Mouse (Mus musculus) limb, embryonic 11.5 days (tissue): Measurements from ENCODE around the gene Mecp2. TPM values are rescaled to one million over a fixed set of nuclear protein-coding genes. Genes with fewer than 3 reads are reported as not detected.
"Not testable (repeated sequence)": the region's sequence is repeated elsewhere in the genome, so short reads cannot be mapped to it uniquely, and the experiment has no call there.

Experiments used
- ATAC-seq: fragments of 200-750 bp; cut with Nextera tagmentation; 2 replicates; pipeline ENCODE4 v1.8.0; 2017; ENCODE audit warnings: low read depth; ENCODE audit not compliant: insufficient number of reproducible peaks, low FRiP score, low TSS enrichment
- DNase-seq: peaks from one replicate; pipeline ENCODE4 v3.0.0-alpha.2; 2015; ENCODE audit warnings: low spot score
- H3K27ac ChIP-seq: fragments of 300-500 bp; sonication (generic); replicated peaks from 2 replicates; pipeline ENCODE4 v1.5.1; 2014; ENCODE audit warnings: low read depth, mild to moderate bottlenecking, low read length
- H3K27me3 ChIP-seq: fragments of 300-500 bp; sonication (generic); 2 replicates; pipeline ENCODE4 v1.6.1; 2014; ENCODE audit warnings: mild to moderate bottlenecking, low read length, mixed read lengths; ENCODE audit not compliant: control insufficient read depth, insufficient read depth
- H3K36me3 ChIP-seq: fragments of 300-500 bp; sonication (generic); 2 replicates; pipeline ENCODE4 v1.6.1; 2014; ENCODE audit warnings: mild to moderate bottlenecking, low read length, moderate library complexity, mixed read lengths; ENCODE audit not compliant: control insufficient read depth, insufficient read depth
- H3K4me1 ChIP-seq: fragments of 300-500 bp; sonication (generic); 2 replicates; pipeline ENCODE4 v1.6.1; 2014; ENCODE audit warnings: low read length, mixed read lengths; ENCODE audit not compliant: control insufficient read depth, insufficient read depth
- H3K4me2 ChIP-seq: fragments of 300-500 bp; sonication (generic); 2 replicates; pipeline ENCODE4 v1.6.1; 2014; ENCODE audit warnings: low read depth, mild to moderate bottlenecking, moderate library complexity; ENCODE audit not compliant: severe bottlenecking
- H3K4me3 ChIP-seq: fragments of 300-500 bp; sonication (generic); 2 replicates; pipeline ENCODE4 v1.5.1; 2014; ENCODE audit warnings: low read depth, low read length
- H3K9ac ChIP-seq: fragments of 300-500 bp; sonication (generic); 2 replicates; pipeline ENCODE4 v1.6.1; 2014; ENCODE audit warnings: mild to moderate bottlenecking, low read length
- H3K9me3 ChIP-seq: fragments of 300-500 bp; sonication (generic); 2 replicates; pipeline ENCODE4 v1.6.1; 2016; ENCODE audit warnings: low read length; ENCODE audit not compliant: control insufficient read depth
- WGBS: fragments of 180-500 bp; shearing (Covaris S2); extraction: QIAGEN DNeasy Blood & Tissue Kit; methylation state at CpG from one replicate; pipeline ENCODE4 v1.1.7; 2014; 5-methylcytosine and 5-hydroxymethylcytosine counted together
- polyA plus RNA-seq: library from polyadenylated mRNA; unstranded; fragments of >200 nt; fragmentation: Nextera tagmentation; extraction: Ambion mirVana; gene quantifications from 2 replicates; pipeline ENCODE4 v1.2.1, GENCODE M21; 2014

Mecp2 gene
- polyA plus RNA-seq, result 12.0 and 13.1 TPM in 2 replicates

DNA sequence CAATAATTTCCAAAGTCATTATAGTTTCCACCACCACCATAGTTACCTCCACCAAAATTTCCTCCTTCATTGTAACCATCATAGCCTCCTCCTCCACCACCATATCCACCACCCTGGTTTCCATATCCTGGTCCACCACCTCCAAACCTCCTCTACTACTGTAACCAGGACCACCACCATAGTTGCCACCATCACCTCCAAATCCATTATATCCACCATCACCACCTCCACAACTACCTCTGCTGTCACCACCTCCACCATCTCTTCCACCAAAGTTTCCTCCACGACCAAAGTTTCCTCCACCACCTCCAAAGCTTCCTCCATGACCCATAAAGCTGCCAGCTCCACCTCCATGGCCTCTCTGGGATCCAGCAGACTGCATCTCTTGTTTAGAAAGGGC is at the start of gene Mecp2:
TSS of gene Mecp2 (minus strand) at position 101 of the 400 bp plus-strand sequence.
- not testable (repeated sequence) for H3K4me1 ChIP-seq, ATAC-seq, H3K4me3 ChIP-seq, H3K27ac ChIP-seq, H3K36me3 ChIP-seq, H3K9ac ChIP-seq, H3K9me3 ChIP-seq, H3K27me3 ChIP-seq, H3K4me2 ChIP-seq, DNase-seq
- 17% methylated on average over 1 of the region's 1 CpGs for WGBS

DNA sequence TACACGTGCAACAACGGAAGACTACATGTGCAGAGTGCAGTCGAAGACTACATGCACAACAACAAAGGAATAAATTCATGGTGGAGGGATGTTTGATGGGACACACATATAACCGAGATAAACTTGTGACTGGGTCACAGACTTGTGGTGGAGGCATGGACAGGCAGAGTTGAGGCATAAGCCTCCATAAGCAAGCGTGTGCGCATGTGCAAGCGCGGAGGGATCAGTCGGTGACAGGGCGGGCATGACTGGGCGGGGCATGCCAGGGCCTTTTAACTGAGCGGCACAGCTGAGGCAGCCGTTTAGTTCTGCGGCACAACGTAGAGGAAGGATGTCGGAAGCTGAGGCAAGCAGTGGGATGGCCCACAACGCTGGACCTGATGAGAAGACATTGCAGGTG is 41.8 kb upstream of the Mecp2 start, which contains the start of gene Tktl1:
TSS of gene Tktl1 (plus strand) at position 301 of the 400 bp plus-strand sequence.
- H3K9ac ChIP-seq, result no peak within 1 kb of the TSS
- H3K36me3 ChIP-seq, result no peaks in the 10 kb centered on the region
- WGBS, result 90% methylated on average over 17 of the region's 17 CpGs
- DNase-seq (no peak), ATAC-seq (no peak)
- no peaks in the 10 kb centered on the region for H3K4me1 ChIP-seq
- no peak within 1 kb of the TSS for H3K27ac ChIP-seq
- no peak within 1 kb of the TSS for H3K4me3 ChIP-seq
- no peaks in the 10 kb centered on the region for H3K27me3 ChIP-seq
- H3K9me3 ChIP-seq, result no peaks in the 10 kb centered on the region
- no peak within 1 kb of the TSS for H3K4me2 ChIP-seq

DNA sequence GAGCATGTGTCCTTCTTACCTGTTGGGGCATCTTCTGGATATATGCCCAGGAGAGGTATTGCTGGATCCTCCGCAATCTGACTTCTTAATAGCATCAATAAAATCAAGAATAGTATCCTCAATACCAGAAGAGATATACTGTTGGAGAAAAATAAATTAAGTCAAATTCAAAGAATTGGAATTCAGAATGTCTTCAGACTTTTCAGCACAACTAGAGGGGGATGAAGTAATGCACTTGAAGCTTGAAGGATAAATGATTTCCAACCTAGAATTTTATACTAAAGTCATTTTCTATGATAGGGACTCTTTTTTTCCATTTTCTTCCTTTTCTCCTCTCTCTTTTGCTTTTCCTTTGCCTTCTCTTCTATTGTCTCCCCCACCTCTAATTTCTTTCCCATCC is 32.6 kb upstream of the Mecp2 start, which contains the start of gene Tex28:
TSS of gene Tex28 (minus strand) at position 101 of the 400 bp plus-strand sequence.
- Histone ChIP-seq H3K4me3 (no peak within 1 kb of the TSS), H3K9me3 (no peaks in the 10 kb centered on the region), H3K27me3 (no peaks in the 10 kb centered on the region), H3K36me3 (no peaks in the 10 kb centered on the region), H3K4me2 (no peak within 1 kb of the TSS), H3K4me1 (no peaks in the 10 kb centered on the region), H3K9ac (no peak within 1 kb of the TSS), H3K27ac (no peak within 1 kb of the TSS)
- DNase-seq, result no peak
- 90% methylated on average over 1 of the region's 1 CpGs for WGBS
- ATAC-seq, result no peak

DNA sequence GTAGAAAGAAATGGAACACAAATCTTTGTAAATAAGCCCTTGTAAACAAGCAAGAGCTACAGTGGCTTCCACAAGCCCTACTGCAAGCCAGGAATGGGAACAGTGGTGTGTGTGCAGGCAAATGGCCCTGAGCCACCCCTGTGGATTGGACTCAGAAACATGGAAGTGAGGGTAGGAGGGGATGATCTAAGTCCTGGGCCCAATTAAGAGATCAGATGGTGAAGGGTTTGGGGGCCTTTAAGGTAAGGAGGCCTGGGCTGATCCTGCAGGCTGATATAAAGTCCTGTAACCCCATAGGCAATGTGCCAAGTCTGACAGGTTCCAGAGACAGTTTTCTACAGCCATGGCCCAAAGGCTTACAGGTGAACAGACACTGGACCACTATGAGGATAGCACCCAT is 8.0 kb downstream of the Mecp2 start, which contains the start of gene Opn1mw:
TSS of gene Opn1mw (plus strand) at position 301 of the 400 bp plus-strand sequence.
- Histone ChIP-seq H3K36me3 (no peaks in the 10 kb centered on the region), H3K4me3 (no peak within 1 kb of the TSS), H3K27me3 (no peaks in the 10 kb centered on the region), H3K9me3 (no peaks in the 10 kb centered on the region), H3K9ac (no peak within 1 kb of the TSS), H3K4me2 (no peak within 1 kb of the TSS), H3K4me1 (no peaks in the 10 kb centered on the region), H3K27ac (no peak within 1 kb of the TSS)
- no peak for ATAC-seq
- no peak for DNase-seq

DNA sequence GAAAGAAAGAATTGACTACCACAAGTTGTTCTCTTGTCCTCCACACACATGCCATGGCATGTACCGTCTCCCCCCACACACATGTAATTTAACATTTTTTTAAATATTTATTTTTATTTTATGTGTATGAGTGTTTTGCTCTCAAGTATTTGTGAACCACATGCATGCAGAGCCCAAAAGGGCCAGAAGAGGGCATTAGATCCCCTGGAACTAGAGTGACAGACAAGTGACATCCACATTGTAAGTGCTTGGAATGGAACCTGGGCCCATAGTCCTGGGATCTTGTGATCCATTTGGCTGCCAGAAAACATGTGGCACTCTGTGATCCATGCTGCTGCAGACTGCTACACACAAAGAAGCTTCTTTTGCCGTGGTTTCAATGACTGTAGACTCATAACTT is 10.2 kb downstream of the Mecp2 start:
- no peaks in the 10 kb centered on the region for H3K27me3 ChIP-seq
- H3K4me3 ChIP-seq, result no peak overlapping the region
- H3K9ac ChIP-seq, result no peak overlapping the region
- no peak for ATAC-seq
- no peaks in the 10 kb centered on the region for H3K36me3 ChIP-seq
- no peak overlapping the region for H3K27ac ChIP-seq
- no peaks in the 10 kb centered on the region for H3K4me1 ChIP-seq
- H3K4me2 ChIP-seq, result no peak overlapping the region
- DNase-seq, result peak; percentile 20
- 60% methylated on average over 2 of the region's 2 CpGs for WGBS
- no peaks in the 10 kb centered on the region for H3K9me3 ChIP-seq

DNA sequence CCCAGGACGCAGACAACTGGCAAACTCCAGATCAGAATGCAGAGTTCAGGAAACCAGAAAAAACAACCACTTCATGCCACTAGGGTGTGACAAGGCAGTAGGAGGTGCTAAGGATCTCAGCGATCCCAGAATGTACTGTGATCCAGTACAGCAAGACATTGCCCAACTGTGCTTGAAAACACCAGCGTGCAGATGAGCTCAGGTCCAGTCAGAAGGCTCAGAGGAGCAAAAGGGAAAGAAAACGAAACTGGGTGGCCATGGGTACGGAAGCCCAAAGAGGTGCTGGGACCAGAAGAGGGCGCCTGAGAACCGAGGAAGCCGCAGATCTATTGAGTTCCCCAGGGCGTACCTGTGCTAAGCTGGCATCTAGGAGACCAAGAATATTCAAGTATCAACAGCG is 19.7 kb downstream of the Mecp2 start:
- ATAC-seq (no peak), DNase-seq (peak; percentile 32)
- 0 out of 2 replicates have a peak overlapping the region, but pooled peaks have one; percentile 22 for H3K4me2 ChIP-seq
- H3K36me3 ChIP-seq, result no peaks in the 10 kb centered on the region
- no peaks in the 10 kb centered on the region for H3K27me3 ChIP-seq
- H3K4me3 ChIP-seq, result no peak overlapping the region
- H3K9ac ChIP-seq, result no peak overlapping the region
- no peak overlapping the region for H3K27ac ChIP-seq
- no peaks in the 10 kb centered on the region for H3K9me3 ChIP-seq
- 26% methylated on average over 10 of the region's 10 CpGs for WGBS
- H3K4me1 ChIP-seq, result no peaks in the 10 kb centered on the region

DNA sequence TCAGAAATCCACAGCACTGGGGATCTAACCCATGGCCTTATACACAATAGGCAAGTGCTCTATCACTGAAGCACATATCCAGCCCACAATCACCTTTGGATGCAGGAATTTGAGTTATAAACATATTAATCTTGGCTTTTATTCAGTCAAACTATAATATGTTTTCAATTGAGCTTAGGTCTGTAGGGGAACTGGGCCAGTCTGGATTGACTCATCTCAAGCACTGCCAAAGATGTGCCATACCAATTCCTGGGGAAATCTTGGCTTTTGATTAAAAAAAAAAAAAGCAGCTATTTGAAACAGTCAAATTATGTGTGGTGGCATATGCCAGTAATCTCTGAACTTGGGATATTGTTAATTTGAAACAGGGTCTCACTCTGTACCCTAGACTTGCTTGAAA is 21.1 kb downstream of the Mecp2 start:
- ATAC-seq (no peak), DNase-seq (no peak)
- H3K27me3 ChIP-seq, result no peaks in the 10 kb centered on the region
- no peak overlapping the region for H3K4me2 ChIP-seq
- H3K36me3 ChIP-seq, result no peaks in the 10 kb centered on the region
- H3K27ac ChIP-seq, result no peak overlapping the region
- H3K9me3 ChIP-seq, result no peaks in the 10 kb centered on the region
- H3K4me1 ChIP-seq, result no peaks in the 10 kb centered on the region
- no peak overlapping the region for H3K4me3 ChIP-seq
- H3K9ac ChIP-seq, result no peak overlapping the region

DNA sequence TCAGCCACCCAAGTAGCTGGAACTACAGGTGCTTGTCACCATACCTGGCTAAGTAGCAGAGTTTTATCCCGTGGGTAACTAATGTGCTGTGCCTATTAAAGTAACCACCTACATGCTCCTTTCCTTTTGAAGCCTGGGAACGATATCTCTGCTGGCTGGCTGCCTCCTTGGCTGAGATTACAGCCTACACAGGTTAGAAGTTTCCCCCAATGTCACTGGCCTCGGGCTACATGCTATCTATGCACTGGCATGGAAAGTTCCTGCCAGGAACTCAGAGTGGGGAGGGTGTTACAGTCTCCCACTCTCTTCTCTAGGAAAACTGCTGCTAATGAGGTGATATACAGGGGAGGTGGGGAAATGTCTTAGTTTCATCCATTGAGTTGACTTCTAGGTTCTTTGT is 26.4 kb downstream of the Mecp2 start:
- H3K36me3 ChIP-seq, result no peaks in the 10 kb centered on the region
- H3K4me2 ChIP-seq, result no peak overlapping the region
- WGBS, result 37% methylated on average over 3 of the region's 3 CpGs
- DNase-seq (no peak), ATAC-seq (no peak)
- H3K4me3 ChIP-seq, result no peak overlapping the region
- H3K9me3 ChIP-seq, result no peaks in the 10 kb centered on the region
- no peak overlapping the region for H3K9ac ChIP-seq
- no peaks in the 10 kb centered on the region for H3K4me1 ChIP-seq
- no peaks in the 10 kb centered on the region for H3K27me3 ChIP-seq
- no peak overlapping the region for H3K27ac ChIP-seq

DNA sequence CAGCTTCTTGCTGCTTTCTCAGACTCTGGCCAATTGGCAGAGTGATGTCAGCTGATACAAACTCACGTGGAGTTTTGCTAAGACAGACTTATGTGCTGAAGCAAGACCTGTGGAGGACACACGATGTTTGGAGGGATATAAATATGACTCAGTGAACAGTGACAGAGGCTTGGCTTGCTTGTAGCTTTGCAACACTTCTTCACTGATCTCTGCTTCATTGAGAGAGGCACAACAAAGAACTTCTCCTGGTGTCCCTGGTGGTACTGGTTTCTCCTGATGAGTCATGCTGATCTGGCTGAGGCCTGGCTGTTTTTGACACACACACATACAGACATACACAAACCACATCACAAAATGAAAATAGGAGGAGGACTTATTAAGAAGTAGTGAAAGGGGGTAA is 29.2 kb downstream of the Mecp2 start:
- no peaks in the 10 kb centered on the region for H3K36me3 ChIP-seq
- no peak overlapping the region for H3K9ac ChIP-seq
- no peak overlapping the region for H3K27ac ChIP-seq
- no peaks in the 10 kb centered on the region for H3K27me3 ChIP-seq
- H3K4me2 ChIP-seq, result no peak overlapping the region
- H3K9me3 ChIP-seq, result no peaks in the 10 kb centered on the region
- no peak for DNase-seq
- no peak overlapping the region for H3K4me3 ChIP-seq
- ATAC-seq, result no peak
- no peaks in the 10 kb centered on the region for H3K4me1 ChIP-seq
- WGBS, result 54% methylated on average over 2 of the region's 2 CpGs
